In the genomic region with DNA sequence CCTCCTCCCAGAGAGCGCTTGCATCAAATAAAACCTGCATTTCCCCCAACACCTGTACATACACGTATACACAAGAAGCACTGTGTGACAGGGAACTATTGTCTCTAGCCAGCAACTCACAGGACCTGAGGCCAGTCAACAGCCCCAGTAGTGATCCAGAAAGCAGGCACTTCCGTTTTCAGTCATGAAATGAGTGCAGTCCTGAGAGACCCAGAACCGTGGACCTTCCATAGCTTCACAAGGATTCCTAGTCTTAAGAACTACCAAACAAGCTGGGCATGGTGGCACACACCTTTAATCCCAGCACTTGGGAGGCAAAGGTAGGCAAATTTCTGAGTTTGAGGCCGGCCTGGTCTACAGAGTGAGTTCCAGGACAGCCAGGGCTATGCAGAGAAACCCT, we compare ENCODE assay signal across 27 mouse cellular contexts. TPM values are rescaled to one million over a fixed set of nuclear protein-coding genes. Genes with fewer than 3 reads are reported as not detected.
DNase-seq lines count a peak whose midpoint lies in the region; ATAC-seq and TF ChIP-seq lines count a peak whose summit lies in the region.
"Had no signal": no experiment of that assay in that cellular context is flagged by ENCODE, and none has a peak within 500 bp of the region (broad histone marks: within the 10 kb centered on the region; RNA-seq: fewer than 3 reads in every experiment).

No protein-coding gene starts in this region.

- 83% methylated on average over 5 of the region's 5 CpGs for WGBS in heart, embryonic 13.5 days
- WGBS in liver, postnatal 0 days (ENCODE audit: insufficient replicate concordance) = 66% methylated on average over 5 of the region's 5 CpGs

- no peak for TF ChIP-seq EP300 in liver, postnatal 0 days (IDR thresholded peaks at IDR 0.05; ENCODE audit: low read depth)

- TF ChIP-seq POLR2A in testis, adult 2 months (IDR thresholded peaks at IDR 0.05; ENCODE audit: control insufficient read depth, low read depth, low read length) = no peak

- no peaks in the 10 kb centered on the region for H3K36me3 ChIP-seq in heart, embryonic 13.5 days
- no peaks in the 10 kb centered on the region for H3K36me3 ChIP-seq in testis, adult 2 months (ENCODE audit: control insufficient read depth, insufficient read depth, low read length)
- H3K36me3 ChIP-seq in liver, postnatal 0 days (replicated peaks; ENCODE audit: insufficient read depth, low read length) = no peaks in the 10 kb centered on the region
- H3K36me3 ChIP-seq: embryonic facial prominence, embryonic 13.5 days; heart, embryonic 15.5 days; hindbrain, embryonic 15.5 days; midbrain, embryonic 10.5 days; neural tube, embryonic 12.5 days had no signal

- TF ChIP-seq CTCF in testis, adult 2 months (IDR thresholded peaks at IDR 0.05; ENCODE audit: control insufficient read depth, insufficient read depth, insufficient replicate concordance, low read depth, low read length) = no peak
- no peak for TF ChIP-seq CTCF in liver, postnatal 0 days (IDR thresholded peaks at IDR 0.05; ENCODE audit: low read depth)

- H3K9ac ChIP-seq in heart, embryonic 13.5 days = no peak overlapping the region
- H3K9ac ChIP-seq in liver, postnatal 0 days (replicated peaks) = no peak overlapping the region
- H3K9ac ChIP-seq: embryonic facial prominence, embryonic 13.5 days; forebrain, postnatal 0 days; heart, embryonic 15.5 days; hindbrain, embryonic 15.5 days; lung, embryonic 14.5 days; neural tube, embryonic 12.5 days had no signal

- H3K4me1 ChIP-seq in heart, embryonic 13.5 days = peaks cover 12% of the 10 kb centered on the region; the same call in 1 of the 2 replicates
- H3K4me1 ChIP-seq in testis, adult 2 months (ENCODE audit: control insufficient read depth, insufficient read depth, low read length) = peaks cover 6% of the 10 kb centered on the region
- H3K4me1 ChIP-seq in liver, postnatal 0 days (ENCODE audit: insufficient read depth) = peaks cover 7% of the 10 kb centered on the region; the same call in 1 of the 2 replicates
- H3K4me1 ChIP-seq: neural tube, embryonic 12.5 days had no signal

- no peaks in the 10 kb centered on the region for H3K27me3 ChIP-seq in heart, embryonic 13.5 days (replicated peaks)
- no peaks in the 10 kb centered on the region for H3K27me3 ChIP-seq in testis, adult 2 months (ENCODE audit: control insufficient read depth, insufficient read depth, low read length)
- H3K27me3 ChIP-seq in liver, postnatal 0 days (ENCODE audit: insufficient read depth, low read length) = no peaks in the 10 kb centered on the region
- H3K27me3 ChIP-seq: embryonic facial prominence, embryonic 13.5 days; heart, embryonic 15.5 days; hindbrain, embryonic 15.5 days; neural tube, embryonic 12.5 days; Patski had no signal

- no peak overlapping the region for H3K27ac ChIP-seq in heart, embryonic 13.5 days (replicated peaks)
- no peak overlapping the region for H3K27ac ChIP-seq in testis, adult 2 months (ENCODE audit: control insufficient read depth, insufficient read depth, low read depth, low read length)
- no peak overlapping the region for H3K27ac ChIP-seq in liver, postnatal 0 days (ENCODE audit: low read depth)
- H3K27ac ChIP-seq: embryonic facial prominence, embryonic 13.5 days; heart, embryonic 15.5 days; hindbrain, embryonic 15.5 days; layer of hippocampus, adult 2 months; neural tube, embryonic 12.5 days had no signal

- H3K9me3 ChIP-seq in heart, embryonic 13.5 days = peaks cover 10% of the 10 kb centered on the region
- H3K9me3 ChIP-seq in liver, postnatal 0 days (ENCODE audit: low read length) = no peaks in the 10 kb centered on the region
- H3K9me3 ChIP-seq: heart, embryonic 15.5 days; hindbrain, embryonic 15.5 days; neural tube, embryonic 12.5 days had no signal

- peak overlapping the region; percentile 63; the same call in 1 of the 2 replicates for H3K4me2 ChIP-seq in heart, embryonic 13.5 days
- H3K4me2 ChIP-seq in liver, postnatal 0 days (ENCODE audit: low read depth, low read length) = 0 out of 2 replicates have a peak overlapping the region, but pooled peaks have one; percentile 59

- intact Hi-C loops in heart, postnatal 14 days (cut with DNase I) = no loop called here

- ATAC-seq in heart, embryonic 13.5 days (ENCODE audit: extremely low read depth, insufficient number of reproducible peaks, low FRiP score, low TSS enrichment) = no peak
- no peak for ATAC-seq in liver, postnatal 0 days
- no peak for ATAC-seq in erythroid progenitor cell, adult 5-6 weeks (replicated peaks; ENCODE audit: low FRiP score, poor library complexity, severe bottlenecking)
- ATAC-seq: forebrain, postnatal 0 days; inflammation-experienced regulatory T-cells, adult 6 months; Patski had no signal

- no peak for DNase-seq in heart, postnatal 14 days
- DNase-seq in testis, postnatal 10 days (ENCODE audit: low spot score) = no peak
- no peak for DNase-seq in liver, postnatal 0 days
- DNase-seq in left cerebral cortex, adult 8-10 months (ENCODE audit: low spot score in 2 of 2) = no peak
- DNase-seq: adrenal gland, postnatal 14 days; cerebellum, adult 11 months; cerebellum, adult 9-10 months; forebrain, postnatal 0 days; heart, postnatal 4 days; left cerebral cortex, postnatal 4 days; lung, postnatal 14 days; right cerebral cortex, postnatal 4 days; thymus, adult 18-20 months; thymus, postnatal 25 days had no signal

- H3K4me3 ChIP-seq in heart, embryonic 13.5 days = no peak overlapping the region
- H3K4me3 ChIP-seq in testis, adult 2 months (ENCODE audit: control insufficient read depth, low read depth, low read length) = peak overlapping the region; percentile 72
- no peak overlapping the region for H3K4me3 ChIP-seq in liver, postnatal 0 days (ENCODE audit: low read depth, low read length)
- H3K4me3 ChIP-seq: embryonic facial prominence, embryonic 13.5 days; hindbrain, embryonic 15.5 days; layer of hippocampus, adult 2 months; myocyte had no signal

RNA-seq across cellular contexts. Expression of a gene that starts 3.6 kb away (rescaled TPM):
- polyA plus RNA-seq in heart, embryonic 13.5 days (2015; fragmentation: Nextera tagmentation; extraction: Ambion mirVana) = 70.9 and 73.8 TPM in 2 replicates
- 10 to 100 TPM; 58.4 to 61.7 TPM for total RNA-seq in heart, postnatal 14 days (2021)
- 256 and 270 TPM in 2 replicates for polyA plus RNA-seq in testis, adult 2 months (2012; rRNA removed)
- 41.8 and 43.8 TPM in 2 replicates for polyA plus RNA-seq in liver, postnatal 0 days (2015; fragmentation: Nextera tagmentation; extraction: Ambion mirVana)
- 52.6 and 60.8 TPM in 2 replicates for total RNA-seq in erythroid progenitor cell, adult 5-6 weeks (2015; ENCODE audit: low replicate concordance)
- total RNA-seq in erythroid progenitor cell, adult 5-6 weeks (2017; ENCODE audit: low replicate concordance) = 46.4 and 54.3 TPM in 2 replicates
- 10 to 100 TPM; 73.3 to 82.4 (median 75.2) TPM for total RNA-seq in left cerebral cortex, adult 8-10 months (2022)
